Mouse (Mus musculus) kidney, postnatal 14 days (tissue): ENCODE measurements at regions not wholly inside any gene's neighbourhood (a gene's known extent, or its start where the extent isn't known, plus 50 kb on each side); places are given as distances from the start of the nearest gene placed in this dataset.

Experiments used
- DNase-seq: peaks from one replicate; pipeline ENCODE4 v3.0.0; 2022; ENCODE audit warnings: mixed read lengths

- DNase-seq: no peak
Measured at GRCm38 (mm10) chr15:62568788-62569713, 1275.9 kb downstream of the Gsdmc2 start.

GRCm38 (mm10) chr15:62567431-62567830 lies 1277.5 kb downstream of the Gsdmc2 start:
- no peak for DNase-seq

- peak; percentile 72 for DNase-seq
Measured at GRCm38 (mm10) chr15:62566106-62566511, 1278.9 kb downstream of the Gsdmc2 start.

- DNase-seq: peak; percentile 75
Measured at GRCm38 (mm10) chr15:62533233-62533632, 1311.7 kb downstream of the Gsdmc2 start.

GRCm38 (mm10) chr15:62528975-62529374 lies 1316.0 kb downstream of the Gsdmc2 start:
- no peak for DNase-seq

GRCm38 (mm10) chr15:62524628-62525027 lies 1320.3 kb downstream of the Gsdmc2 start:
- DNase-seq: no peak

GRCm38 (mm10) chr15:62524135-62524534 lies 1320.8 kb downstream of the Gsdmc2 start:
- DNase-seq: no peak

GRCm38 (mm10) chr15:62513462-62513861 lies 1331.5 kb downstream of the Gsdmc2 start:
- no peak for DNase-seq

- no peak for DNase-seq
Measured at GRCm38 (mm10) chr15:62511461-62511860, 1333.5 kb downstream of the Gsdmc2 start.

- no peak for DNase-seq
Measured at GRCm38 (mm10) chr15:62503866-62504265, 1341.1 kb downstream of the Gsdmc2 start.

- DNase-seq: peak; percentile 79
Measured at GRCm38 (mm10) chr15:62500966-62501365, 1344.0 kb downstream of the Gsdmc2 start.

- no peak for DNase-seq
Measured at GRCm38 (mm10) chr15:62500522-62500921, 1344.5 kb downstream of the Gsdmc2 start.

- DNase-seq: no peak
Measured at GRCm38 (mm10) chr15:62496193-62496592, 1348.8 kb downstream of the Gsdmc2 start.

GRCm38 (mm10) chr15:62492350-62492749 lies 1352.6 kb downstream of the Gsdmc2 start:
- DNase-seq: no peak

GRCm38 (mm10) chr15:62490548-62490947 lies 1354.4 kb downstream of the Gsdmc2 start:
- DNase-seq: no peak

GRCm38 (mm10) chr15:62486540-62486939 lies 1358.4 kb downstream of the Gsdmc2 start:
- no peak for DNase-seq

GRCm38 (mm10) chr15:62484350-62484749 lies 1360.6 kb downstream of the Gsdmc2 start:
- no peak for DNase-seq

- no peak for DNase-seq
Measured at GRCm38 (mm10) chr15:62483534-62483933, 1361.4 kb downstream of the Gsdmc2 start.

- no peak for DNase-seq
Measured at GRCm38 (mm10) chr15:62482357-62482756, 1362.6 kb downstream of the Gsdmc2 start.

GRCm38 (mm10) chr15:62477779-62478178 lies 1367.2 kb downstream of the Gsdmc2 start:
- no peak for DNase-seq

- no peak for DNase-seq
Measured at GRCm38 (mm10) chr15:62476452-62476851, 1368.5 kb downstream of the Gsdmc2 start.

GRCm38 (mm10) chr15:62470683-62471331 lies 1374.2 kb downstream of the Gsdmc2 start:
- DNase-seq: no peak

- peak; percentile 22 for DNase-seq
Measured at GRCm38 (mm10) chr15:62468076-62468475, 1376.9 kb downstream of the Gsdmc2 start.

- no peak for DNase-seq
Measured at GRCm38 (mm10) chr15:62466856-62467255, 1378.1 kb downstream of the Gsdmc2 start.
